Mouse (Mus musculus) ES-CJ7 (cell line): ENCODE measurements around the gene Map3k10.

Experiments used
- DNase-seq: peaks from one replicate; pipeline ENCODE4 v3.0.0; 2011; ENCODE audit warnings: low read depth, low spot score

Gene Map3k10

GRCm38 (mm10) chr7:27609285-27609684 is 65.1 kb downstream of the Map3k10 start:
- no peak for DNase-seq

GRCm38 (mm10) chr7:27608130-27608529 is 66.3 kb downstream of the Map3k10 start:
- DNase-seq = no peak

- DNase-seq = no peak
These were observed 66.8 kb downstream of the Map3k10 start for GRCm38 (mm10) chr7:27607580-27607979.

GRCm38 (mm10) chr7:27606481-27607254 is 67.7 kb downstream of the Map3k10 start:
- no peak for DNase-seq
